Mouse (Mus musculus): ENCODE measurements around the gene 4930535I16Rik.
A peak's percentile ranks its signal among the peaks of the same experiment; 100 is the strongest.

Gene 4930535I16Rik

GRCm38 (mm10) chr4:123911503-123911902 is 6.3 kb downstream of the 4930535I16Rik start:
- DNase-seq (ENCODE audit: inconsistent age in 2 of 2, low spot score in 1 of 2): no peak

- DNase-seq (ENCODE audit: inconsistent age in 2 of 2, low spot score in 1 of 2): no peak
Observed at GRCm38 (mm10) chr4:123905126-123905668, 12.6 kb downstream of the 4930535I16Rik start.

DNA sequence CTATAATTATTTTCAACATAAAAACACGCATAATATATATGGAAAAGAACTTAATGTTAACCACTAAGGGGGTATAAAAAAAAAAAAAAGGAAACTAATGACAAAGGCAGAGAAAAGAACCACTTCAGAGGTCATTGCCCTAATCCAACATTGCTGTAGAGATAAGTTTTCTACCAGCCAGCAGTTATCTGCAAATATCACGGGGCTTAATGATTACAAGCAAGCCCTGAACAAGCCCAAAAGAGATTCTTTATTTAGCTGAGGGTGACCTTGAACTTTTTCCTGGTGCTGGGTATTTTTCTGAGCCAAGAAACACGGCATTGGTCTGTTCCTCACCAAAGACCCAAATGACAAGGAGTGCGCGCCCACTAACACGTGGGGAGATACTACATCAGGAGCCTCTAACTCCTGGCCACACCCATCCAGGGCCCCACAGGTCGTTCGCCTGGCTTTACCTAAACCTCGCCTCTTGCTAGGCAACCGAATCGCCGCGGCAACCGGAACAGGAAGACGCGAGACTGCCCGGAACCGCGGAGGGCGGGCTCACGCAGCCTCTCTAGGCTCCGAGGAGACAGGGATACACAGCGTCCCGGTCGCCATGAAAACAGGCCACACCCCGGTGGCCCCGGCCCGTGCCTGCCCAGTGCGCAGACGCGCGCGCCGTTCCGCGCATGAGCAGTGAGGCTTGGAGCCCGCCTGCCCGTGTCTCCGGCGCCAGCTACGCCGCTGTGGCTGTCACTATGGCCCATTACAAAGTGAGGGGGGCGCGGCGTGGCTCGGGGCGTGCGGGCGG is 13.3 kb downstream of the 4930535I16Rik start, which contains the start of gene Mycbp:
Mycbp (plus strand) TSS at position 500 of the 793 bp plus-strand sequence.
- DNase-seq (ENCODE audit: inconsistent age in 2 of 2, low spot score in 1 of 2): peak; percentile 100

DNA sequence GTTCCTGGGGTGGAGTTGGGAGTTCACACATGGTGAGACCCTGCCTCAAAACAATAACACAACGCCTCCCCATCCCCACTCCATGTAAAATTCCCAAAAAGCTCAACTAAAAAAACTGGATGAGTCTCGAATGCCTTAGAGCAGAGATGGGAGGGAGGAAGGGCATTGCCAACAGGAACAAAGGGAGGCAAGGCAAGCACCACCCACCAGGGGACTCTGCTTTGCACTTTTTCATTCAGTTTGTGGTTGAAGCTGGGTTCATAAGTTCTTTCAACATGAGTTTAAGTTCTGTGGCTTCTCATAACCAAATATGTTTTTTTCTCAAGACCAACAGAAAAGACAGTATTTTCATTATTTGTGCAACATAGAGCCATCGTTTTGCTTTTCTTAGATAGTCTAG is 14.4 kb downstream of the 4930535I16Rik start:
- peak in 1 of 2 experiments; percentile 46 for DNase-seq (ENCODE audit: inconsistent age in 2 of 2, low spot score in 1 of 2)

- DNase-seq (ENCODE audit: inconsistent age in 2 of 2, low spot score in 1 of 2): peak; percentile 31 to 73
Observed at GRCm38 (mm10) chr4:123898696-123899095, 19.1 kb downstream of the 4930535I16Rik start.

DNA sequence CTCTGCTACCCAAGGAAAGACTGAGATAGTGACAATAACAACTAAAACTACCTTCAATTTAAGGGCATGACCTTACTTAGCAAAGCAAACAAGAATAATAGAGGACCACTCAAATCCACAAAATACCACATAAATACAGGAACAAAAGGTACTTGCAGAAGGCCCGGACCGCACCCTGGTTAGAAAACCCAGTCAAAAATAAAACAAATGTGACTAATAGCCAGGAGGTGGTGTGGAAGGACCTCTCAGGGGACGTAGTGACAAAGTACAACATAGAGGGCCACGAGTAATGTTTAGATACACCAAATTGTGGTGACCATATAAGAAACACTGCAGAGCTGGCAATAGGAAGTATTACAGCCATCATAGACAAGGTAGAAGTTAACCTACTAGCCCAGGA is 23.5 kb downstream of the 4930535I16Rik start:
- no peak for DNase-seq (ENCODE audit: inconsistent age in 2 of 2, low spot score in 1 of 2)

DNA sequence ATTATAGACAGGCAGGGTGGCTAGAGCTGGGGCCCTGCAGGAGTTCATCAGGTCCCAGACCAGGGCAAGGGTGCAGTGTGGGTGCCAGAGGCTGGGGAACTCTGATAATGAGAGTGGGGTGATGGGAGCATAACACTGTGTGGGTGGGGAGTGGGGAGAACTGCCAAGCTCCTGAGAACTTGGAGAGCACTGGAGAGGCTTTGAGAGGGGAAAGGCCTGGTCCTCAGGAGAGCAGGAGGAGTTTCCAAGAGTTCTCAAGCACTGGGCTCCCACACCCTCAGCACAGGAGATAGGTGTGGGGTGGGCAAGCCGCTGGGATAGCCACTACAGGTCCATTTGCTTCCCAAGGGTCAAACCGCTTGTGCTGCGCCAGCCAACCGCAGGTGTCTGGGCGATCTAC is 24.1 kb downstream of the 4930535I16Rik start:
- no peak for DNase-seq (ENCODE audit: inconsistent age in 2 of 2, low spot score in 1 of 2)

All from adrenal gland, adult (tissue).